Mouse (Mus musculus) forebrain, embryonic 10.5 days (tissue): ENCODE data around the gene Pum2. TPM values are rescaled to one million over a fixed set of nuclear protein-coding genes. Genes with fewer than 3 reads are reported as not detected.

ENCODE experiments used
- DNase-seq: peaks from one replicate; pipeline ENCODE4 v3.0.0-alpha.2; 2017; ENCODE audit warnings: low spot score; ENCODE audit errors: extremely low spot score
- H3K27ac ChIP-seq: fragments of 300-500 bp; sonication (generic); 2 replicates; pipeline ENCODE4 v1.5.1; 2016; ENCODE audit warnings: mild to moderate bottlenecking
- H3K27me3 ChIP-seq: fragments of 300-500 bp; sonication (generic); 2 replicates; pipeline ENCODE4 v1.6.1; 2016; ENCODE audit warnings: mild to moderate bottlenecking; ENCODE audit not compliant: poor library complexity, severe bottlenecking
- H3K36me3 ChIP-seq: fragments of 300-500 bp; sonication (generic); replicated peaks from 2 replicates; pipeline ENCODE4 v1.6.1; 2016; ENCODE audit warnings: mild to moderate bottlenecking, moderate library complexity
- H3K4me1 ChIP-seq: fragments of 300-500 bp; sonication (generic); 2 replicates; pipeline ENCODE4 v1.6.1; 2016
- H3K4me3 ChIP-seq: fragments of 300-500 bp; sonication (generic); 2 replicates; pipeline ENCODE4 v1.5.1; 2016; ENCODE audit warnings: mild to moderate bottlenecking, moderate library complexity
- H3K9me3 ChIP-seq: fragments of 300-500 bp; sonication (generic); 2 replicates; pipeline ENCODE4 v1.6.1; 2016; ENCODE audit warnings: mild to moderate bottlenecking, moderate library complexity
- WGBS: fragments of 180-500 bp; shearing (Covaris S2); methylation state at CpG from one replicate; pipeline ENCODE4 v1.1.7; 2016; 5-methylcytosine and 5-hydroxymethylcytosine counted together
- polyA plus RNA-seq: library from polyadenylated mRNA; unstranded; fragments of >200 nt; fragmentation: Nextera tagmentation; extraction: Ambion mirVana; gene quantifications from 2 replicates; pipeline ENCODE4 v1.2.1, GENCODE M21; 2016

The Pum2 gene
- polyA plus RNA-seq, 1 experiment from 2014 or later = 76.2 TPM

DNA sequence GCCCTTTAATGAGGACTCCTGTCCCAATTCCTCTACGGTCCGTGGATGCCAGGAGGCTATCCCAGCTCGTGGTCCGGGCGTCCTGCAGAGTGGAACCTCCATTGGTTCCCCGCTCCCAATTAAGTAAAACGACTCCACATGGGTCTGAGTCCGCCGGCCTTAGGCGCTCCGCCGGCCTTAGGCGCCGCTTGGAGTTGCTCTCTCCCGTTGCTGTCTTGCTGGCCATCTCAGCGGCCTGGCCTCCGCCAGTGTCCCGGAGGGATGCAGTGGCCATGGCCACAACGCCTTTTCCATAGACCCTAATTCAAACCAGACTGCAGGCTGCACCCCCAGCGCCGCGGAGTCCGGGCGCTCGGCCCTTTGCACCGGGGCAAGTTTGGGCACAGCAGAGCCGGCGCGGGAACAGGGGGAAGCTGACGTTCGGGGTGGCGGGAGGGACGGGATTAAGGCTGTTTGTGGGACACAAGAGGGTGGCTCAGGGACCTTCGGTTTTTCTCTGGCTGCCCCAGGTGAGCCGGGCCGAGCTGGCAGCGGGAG lies 98.0 kb downstream of the Pum2 start:
- H3K36me3 ChIP-seq = peaks cover 16% of the 10 kb centered on the region
- no peaks in the 10 kb centered on the region for H3K9me3 ChIP-seq
- peak overlapping the region; percentile 96 for H3K4me3 ChIP-seq
- under 1% methylated on average over 37 of the region's 37 CpGs for WGBS
- peak overlapping the region; percentile 97 for H3K27ac ChIP-seq
- H3K4me1 ChIP-seq = peaks cover 45% of the 10 kb centered on the region
- peaks cover 3% of the 10 kb centered on the region; the same call in 1 of the 2 replicates for H3K27me3 ChIP-seq
- DNase-seq = peak; percentile 64

DNA sequence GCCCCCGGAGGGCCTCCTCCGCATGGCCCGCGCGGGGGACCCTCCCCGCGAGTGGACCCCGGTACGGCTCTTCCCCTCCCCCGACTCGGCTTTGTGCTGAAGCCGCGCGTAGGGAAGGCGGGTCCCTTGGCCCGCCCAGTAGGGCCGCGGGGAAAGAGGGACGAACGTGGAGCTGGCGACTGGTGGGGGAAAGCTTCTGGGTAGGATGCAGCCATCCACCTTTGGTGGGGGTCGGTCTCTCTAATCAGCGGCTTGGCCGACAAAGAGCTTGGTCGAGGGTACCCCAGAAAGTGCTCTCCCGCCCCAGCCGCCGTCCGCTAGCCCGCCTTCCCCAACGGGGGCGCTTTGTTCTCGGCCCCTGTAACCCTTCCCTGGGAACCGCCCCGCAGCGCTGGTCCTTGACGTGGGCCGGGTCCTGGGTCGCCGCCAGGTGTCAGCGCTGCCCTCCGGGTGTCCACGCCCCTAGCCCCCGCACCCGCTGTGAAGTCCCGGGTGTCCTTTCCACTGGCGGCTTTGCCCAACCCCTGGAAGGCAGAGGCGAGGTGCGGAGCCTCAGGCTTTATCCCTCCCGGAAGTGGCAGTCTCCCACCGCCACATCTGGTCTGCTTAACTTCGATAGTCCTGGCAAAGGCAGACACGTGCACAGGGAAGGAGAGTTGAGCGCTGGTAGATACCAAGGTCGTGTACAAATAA lies 98.7 kb downstream of the Pum2 start:
- H3K36me3 ChIP-seq = peaks cover 19% of the 10 kb centered on the region
- H3K27ac ChIP-seq = peak overlapping the region; percentile 97
- under 1% methylated on average over 55 of the region's 55 CpGs for whole genome bisulfite sequencing

DNA sequence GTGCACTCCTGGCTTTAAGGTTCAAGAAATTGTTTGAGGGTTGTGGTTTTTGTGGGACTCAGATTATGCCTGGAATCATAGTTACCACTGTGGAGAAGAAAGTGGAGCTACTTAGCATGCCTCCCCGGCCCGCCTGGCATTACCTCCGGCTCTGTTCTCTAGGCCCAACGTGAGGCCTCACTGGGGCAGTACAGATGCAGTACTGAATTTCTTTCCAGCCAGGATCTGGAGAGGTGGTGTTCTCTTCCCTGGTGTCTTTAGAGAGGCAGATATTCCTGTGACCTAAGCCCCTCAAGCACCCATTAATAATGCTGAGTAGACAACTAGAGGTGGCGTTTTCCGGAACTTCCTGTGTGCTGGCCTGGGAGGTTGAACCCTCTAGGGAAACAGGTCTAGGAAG lies 99.4 kb downstream of the Pum2 start:
- 37% methylated on average over 6 of the region's 6 CpGs for WGBS
- Histone ChIP-seq H3K4me3 (peak overlapping the region; percentile 96), H3K4me1 (peaks cover 53% of the 10 kb centered on the region), H3K9me3 (no peaks in the 10 kb centered on the region), H3K27ac (peak overlapping the region; percentile 97), H3K27me3 (peaks cover 3% of the 10 kb centered on the region; the same call in 1 of the 2 replicates), H3K36me3 (peaks cover 27% of the 10 kb centered on the region)
- DNase-seq = peak; percentile 29

More for the DNA sequence above, 98.7 kb downstream of the Pum2 start:
- H3K9me3 ChIP-seq = no peaks in the 10 kb centered on the region
- DNase-seq = peak; percentile 69
- peak overlapping the region; percentile 96 for H3K4me3 ChIP-seq
- peaks cover 3% of the 10 kb centered on the region; the same call in 1 of the 2 replicates for H3K27me3 ChIP-seq
- H3K4me1 ChIP-seq = peaks cover 46% of the 10 kb centered on the region

DNA sequence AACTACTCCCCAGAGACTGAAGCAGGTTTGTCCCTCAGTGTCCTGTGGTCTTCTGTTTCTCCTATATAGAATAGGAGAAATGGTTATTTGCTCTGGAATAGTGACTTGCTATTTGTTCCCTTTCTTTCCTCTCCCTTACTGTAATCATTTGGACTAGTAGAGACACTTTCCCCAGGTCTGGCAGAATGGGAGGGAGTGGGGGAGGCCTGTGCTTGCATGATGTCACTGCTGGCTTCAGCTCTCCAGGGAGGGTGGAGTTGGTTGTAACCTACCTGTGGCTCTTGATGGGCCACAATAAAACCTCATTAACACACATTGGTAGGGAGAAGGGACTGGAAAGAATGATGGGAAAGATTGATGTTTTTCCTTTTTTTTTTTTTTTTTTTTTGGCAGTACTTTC lies 100.2 kb downstream of the Pum2 start:
- H3K4me1 ChIP-seq = peaks cover 55% of the 10 kb centered on the region
- no peak for DNase-seq
- peaks cover 33% of the 10 kb centered on the region for H3K36me3 ChIP-seq
- peaks cover 3% of the 10 kb centered on the region; the same call in 1 of the 2 replicates for H3K27me3 ChIP-seq
- H3K4me3 ChIP-seq = peak overlapping the region; percentile 96
- H3K9me3 ChIP-seq = no peaks in the 10 kb centered on the region
- H3K27ac ChIP-seq = no peak overlapping the region

DNA sequence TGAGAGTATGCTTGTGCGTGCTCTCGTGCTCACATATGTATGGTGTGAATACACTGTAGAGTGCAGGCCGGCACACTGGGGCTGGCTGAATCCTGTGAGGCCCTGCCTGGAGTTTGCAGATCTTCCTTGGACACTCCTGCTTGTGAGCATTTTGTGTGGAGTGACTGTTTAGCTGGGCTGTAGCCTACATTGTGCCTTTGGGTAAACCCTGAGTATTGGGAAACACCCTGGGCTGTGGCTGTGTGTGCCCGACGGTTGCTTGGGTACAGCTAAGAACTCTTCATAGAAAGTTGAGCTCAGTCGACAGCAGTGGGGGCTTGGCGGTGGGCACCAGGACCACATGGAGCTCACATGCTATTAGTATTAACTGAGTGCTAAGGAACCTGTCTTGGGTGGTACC lies 102.3 kb downstream of the Pum2 start:
- Histone ChIP-seq H3K27ac (no peak overlapping the region), H3K4me3 (no peak overlapping the region), H3K36me3 (peaks cover 43% of the 10 kb centered on the region), H3K9me3 (no peaks in the 10 kb centered on the region), H3K4me1 (peaks cover 62% of the 10 kb centered on the region), H3K27me3 (no peaks in the 10 kb centered on the region)
- no peak for DNase-seq
- WGBS = 94% methylated on average over 7 of the region's 7 CpGs

DNA sequence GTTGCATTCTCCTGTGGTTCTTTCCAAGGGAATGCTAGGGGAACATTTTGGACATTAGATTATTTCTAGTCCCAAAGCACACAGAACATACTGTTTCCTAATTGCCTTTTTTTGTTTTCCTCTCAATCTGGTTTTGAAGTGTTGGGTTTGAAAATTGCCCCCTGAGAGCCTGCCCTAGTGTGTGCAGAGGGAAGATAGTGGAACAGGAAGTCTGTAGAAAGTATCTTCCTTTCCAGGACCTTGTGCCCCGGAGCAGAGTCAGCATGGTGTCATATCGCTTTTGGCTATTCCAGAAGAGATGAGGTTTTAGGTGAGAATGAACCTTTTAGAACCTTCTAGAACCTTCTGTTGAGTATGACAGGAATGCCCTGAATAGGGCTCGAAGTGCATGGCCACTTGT lies 102.8 kb downstream of the Pum2 start:
- Histone ChIP-seq H3K9me3 (no peaks in the 10 kb centered on the region), H3K27me3 (no peaks in the 10 kb centered on the region), H3K36me3 (peaks cover 48% of the 10 kb centered on the region), H3K4me1 (peaks cover 60% of the 10 kb centered on the region), H3K4me3 (no peak overlapping the region), H3K27ac (no peak overlapping the region)
- WGBS = 92% methylated on average over 3 of the region's 3 CpGs
- no peak for DNase-seq

DNA sequence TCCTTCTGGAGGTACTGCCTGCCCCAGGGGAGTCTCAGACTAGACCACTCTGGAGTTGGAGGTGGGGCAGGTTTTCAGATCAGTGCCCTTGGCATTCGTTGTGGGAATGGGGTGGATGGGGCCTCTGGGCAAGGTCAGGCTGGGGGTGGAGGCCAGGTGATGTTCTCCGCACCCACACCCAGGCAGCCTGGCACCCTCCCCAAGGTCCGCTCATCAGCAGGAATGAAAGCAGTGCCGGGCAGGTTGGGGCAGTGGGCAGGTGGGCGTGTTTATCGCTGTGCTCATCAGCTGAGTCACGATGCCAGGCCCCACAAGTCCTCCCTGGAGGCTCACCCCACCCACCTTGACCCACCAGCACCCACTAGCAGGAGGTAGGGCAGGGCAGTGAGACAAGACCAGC lies 104.2 kb downstream of the Pum2 start:
- no peak overlapping the region for H3K4me3 ChIP-seq
- DNase-seq = no peak
- no peaks in the 10 kb centered on the region for H3K27me3 ChIP-seq
- H3K36me3 ChIP-seq = peaks cover 52% of the 10 kb centered on the region
- H3K9me3 ChIP-seq = no peaks in the 10 kb centered on the region
- peaks cover 60% of the 10 kb centered on the region for H3K4me1 ChIP-seq
- 97% methylated on average over 7 of the region's 7 CpGs for WGBS
- H3K27ac ChIP-seq = 0 out of 2 replicates have a peak overlapping the region, but pooled peaks have one; percentile 3

DNA sequence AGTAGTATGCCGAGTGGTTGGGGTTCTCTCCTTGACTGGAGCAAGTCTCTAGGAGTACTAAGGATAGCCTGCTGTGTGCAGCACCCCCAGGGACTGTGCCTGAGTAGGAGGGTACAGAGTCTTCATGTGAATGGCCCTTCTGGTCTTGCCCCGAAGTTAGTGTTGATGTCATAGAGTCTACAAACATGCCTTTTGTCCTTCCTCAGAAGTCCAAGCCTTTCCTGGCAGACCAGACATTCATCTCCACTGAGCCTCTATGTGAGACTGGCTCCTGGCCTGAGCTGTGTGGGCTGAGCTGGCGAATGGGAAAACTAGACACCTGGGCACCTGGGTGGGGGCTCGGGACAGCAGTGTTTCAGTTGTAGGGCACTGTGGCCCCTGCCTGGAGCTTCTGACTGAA lies 105.9 kb downstream of the Pum2 start:
- DNase-seq = no peak
- 80% methylated on average over 4 of the region's 4 CpGs for WGBS
- no peak overlapping the region for H3K4me3 ChIP-seq
- H3K4me1 ChIP-seq = peaks cover 43% of the 10 kb centered on the region
- peaks cover 64% of the 10 kb centered on the region for H3K36me3 ChIP-seq
- H3K9me3 ChIP-seq = no peaks in the 10 kb centered on the region
- H3K27me3 ChIP-seq = no peaks in the 10 kb centered on the region
- H3K27ac ChIP-seq = no peak overlapping the region

DNA sequence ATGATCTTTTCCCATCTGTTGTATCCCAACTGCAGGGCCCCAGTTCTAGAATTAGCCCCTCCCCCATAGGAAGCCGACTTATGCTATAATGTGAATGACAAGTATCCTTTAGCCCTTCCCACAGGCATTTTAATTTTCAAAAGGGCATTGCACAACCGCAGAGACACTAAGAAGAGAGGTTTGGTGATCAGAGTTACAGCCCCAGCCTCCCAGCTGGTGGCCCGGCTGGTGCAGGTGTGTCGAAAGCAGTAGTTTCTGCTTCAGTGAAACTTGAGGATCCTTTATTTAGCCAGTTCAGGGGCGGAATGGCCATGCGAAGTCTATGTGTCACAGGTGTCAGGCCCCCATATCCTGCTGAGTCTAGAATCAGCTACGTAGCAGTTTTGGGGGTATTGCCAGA lies 107.2 kb downstream of the Pum2 start:
- no peaks in the 10 kb centered on the region for H3K9me3 ChIP-seq
- H3K4me3 ChIP-seq = no peak overlapping the region
- H3K27ac ChIP-seq = no peak overlapping the region
- DNase-seq = no peak
- H3K4me1 ChIP-seq = peaks cover 37% of the 10 kb centered on the region
- 79% methylated on average over 7 of the region's 7 CpGs for WGBS
- no peaks in the 10 kb centered on the region for H3K27me3 ChIP-seq
- H3K36me3 ChIP-seq = peaks cover 61% of the 10 kb centered on the region

DNA sequence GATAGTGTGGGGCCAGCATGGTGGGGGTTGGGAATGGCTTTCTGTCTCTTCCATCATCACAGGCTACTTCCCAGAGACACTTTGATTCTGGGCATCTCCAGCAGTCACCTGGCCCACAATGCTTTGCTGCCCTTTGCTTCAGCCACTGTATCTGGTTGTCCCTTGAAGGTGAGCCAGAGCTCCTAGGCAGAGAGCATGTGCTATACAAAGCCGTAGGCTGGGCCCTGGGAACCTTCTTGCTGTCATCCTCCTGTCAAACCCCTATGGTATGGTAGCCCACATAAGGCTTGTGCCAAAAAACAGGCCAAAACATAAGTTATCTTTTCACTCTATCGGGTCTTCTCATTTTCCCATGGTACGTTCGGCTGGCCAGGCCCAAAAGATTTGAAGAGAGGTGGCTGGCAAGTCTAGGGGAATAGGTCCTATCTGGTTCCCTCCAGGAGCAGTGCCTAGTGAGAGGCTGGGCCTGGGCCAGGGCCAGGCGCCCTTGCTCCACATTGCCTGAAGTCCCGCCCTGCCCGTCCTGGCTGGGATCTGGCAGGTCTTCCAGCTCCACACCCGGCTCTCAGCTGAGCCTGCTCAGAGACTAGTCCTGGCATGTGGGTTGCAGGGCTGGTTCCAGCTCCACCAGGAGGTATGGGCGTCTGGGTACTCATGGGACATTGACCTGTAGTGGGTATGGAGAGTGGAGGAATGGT lies 107.9 kb downstream of the Pum2 start:
- DNase-seq = no peak
- Histone ChIP-seq H3K9me3 (no peaks in the 10 kb centered on the region), H3K27me3 (no peaks in the 10 kb centered on the region), H3K4me1 (peaks cover 38% of the 10 kb centered on the region), H3K36me3 (peaks cover 62% of the 10 kb centered on the region), H3K4me3 (no peak overlapping the region), H3K27ac (no peak overlapping the region)
- WGBS = 88% methylated on average over 9 of the region's 9 CpGs

DNA sequence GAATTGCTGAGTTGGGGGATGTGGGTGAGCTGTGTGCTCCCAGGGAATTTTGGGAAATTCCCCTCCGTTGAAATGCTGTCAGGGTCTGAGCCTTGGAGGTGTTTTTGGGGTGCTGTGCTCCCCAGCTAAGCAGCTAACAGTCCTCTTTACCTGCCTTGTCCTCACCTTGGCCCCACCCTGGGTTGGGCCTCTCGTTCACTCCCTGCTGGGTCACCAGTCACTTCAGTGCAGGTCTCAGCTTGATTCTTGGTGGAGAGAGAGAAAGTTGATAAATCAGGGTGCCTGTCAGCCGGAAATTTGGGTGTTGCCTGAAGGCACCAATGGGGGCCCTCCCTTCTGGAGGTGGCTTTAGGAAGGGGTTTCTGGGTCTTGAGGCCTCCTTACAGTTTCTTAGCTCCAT lies 108.6 kb downstream of the Pum2 start:
- peaks cover 63% of the 10 kb centered on the region for H3K36me3 ChIP-seq
- H3K4me3 ChIP-seq = no peak overlapping the region
- 84% methylated on average over 3 of the region's 3 CpGs for WGBS
- no peak overlapping the region for H3K27ac ChIP-seq
- H3K4me1 ChIP-seq = peaks cover 45% of the 10 kb centered on the region
- H3K27me3 ChIP-seq = no peaks in the 10 kb centered on the region
- H3K9me3 ChIP-seq = no peaks in the 10 kb centered on the region
- no peak for DNase-seq

DNA sequence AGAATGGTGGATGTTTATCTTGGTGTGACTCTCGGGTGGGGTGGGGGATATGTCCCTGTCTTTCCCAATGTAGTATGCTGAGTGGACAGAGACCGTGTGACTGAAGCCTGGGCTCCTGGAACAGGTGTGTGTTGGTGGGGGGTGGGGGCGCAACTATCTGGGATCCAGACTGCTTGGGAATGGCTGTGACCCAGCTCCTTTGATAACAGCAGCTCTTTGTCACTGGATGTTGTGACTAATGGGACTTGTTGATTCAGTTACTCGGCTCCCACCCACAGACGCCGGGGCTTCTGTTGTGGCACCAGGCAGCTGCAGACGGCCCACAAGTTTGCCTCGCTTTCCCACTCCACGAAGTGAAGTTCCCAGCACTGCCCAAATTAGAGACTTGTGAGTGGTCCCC lies 110.3 kb downstream of the Pum2 start:
- Histone ChIP-seq H3K27ac (no peak overlapping the region), H3K36me3 (peaks cover 58% of the 10 kb centered on the region), H3K4me1 (peaks cover 52% of the 10 kb centered on the region), H3K4me3 (no peak overlapping the region), H3K27me3 (no peaks in the 10 kb centered on the region), H3K9me3 (no peaks in the 10 kb centered on the region)
- WGBS = 86% methylated on average over 9 of the region's 9 CpGs
- no peak for DNase-seq

DNA sequence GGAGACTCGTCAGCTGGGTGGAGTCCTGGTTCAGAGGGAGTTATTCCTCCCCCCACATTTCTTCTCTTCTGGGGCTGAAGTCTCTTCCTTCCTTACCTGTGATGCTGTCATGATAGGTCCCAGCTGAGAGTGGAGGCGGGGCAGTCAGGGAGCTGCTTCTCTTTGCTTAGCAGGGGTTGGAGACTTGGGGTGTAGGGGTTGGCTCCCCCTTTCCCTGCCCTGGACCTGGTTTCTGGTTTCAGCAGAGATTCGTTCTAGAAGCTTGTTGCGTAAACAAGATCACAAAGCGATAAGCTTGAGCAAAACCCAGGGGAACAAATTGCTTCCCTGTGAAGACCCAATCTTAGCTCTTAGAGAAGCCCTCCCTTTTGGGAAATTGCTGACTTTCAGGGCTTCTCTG lies 112.5 kb downstream of the Pum2 start:
- Histone ChIP-seq H3K27ac (no peak overlapping the region), H3K4me1 (peaks cover 39% of the 10 kb centered on the region), H3K36me3 (peaks cover 68% of the 10 kb centered on the region), H3K4me3 (no peak overlapping the region), H3K27me3 (no peaks in the 10 kb centered on the region), H3K9me3 (no peaks in the 10 kb centered on the region)
- WGBS = 88% methylated on average over 5 of the region's 5 CpGs
- DNase-seq = no peak
